Mouse (Mus musculus): ENCODE measurements around the gene Cyb5rl.

- TF ChIP-seq CTCF (IDR thresholded peaks at IDR 0.05; ENCODE audit: low read depth) (no peak), EP300 (IDR thresholded peaks at IDR 0.05; ENCODE audit: low read depth) (no peak)
Measured at GRCm38 (mm10) chr4:107124376-107124775, 57.6 kb downstream of the Cyb5rl start.

All from heart, postnatal 0 days (tissue).